Mouse (Mus musculus): ENCODE measurements at regions not wholly inside any gene's neighbourhood (a gene's known extent, or its start where the extent isn't known, plus 50 kb on each side); places are given as distances from the start of the nearest gene placed in this dataset.

DNA sequence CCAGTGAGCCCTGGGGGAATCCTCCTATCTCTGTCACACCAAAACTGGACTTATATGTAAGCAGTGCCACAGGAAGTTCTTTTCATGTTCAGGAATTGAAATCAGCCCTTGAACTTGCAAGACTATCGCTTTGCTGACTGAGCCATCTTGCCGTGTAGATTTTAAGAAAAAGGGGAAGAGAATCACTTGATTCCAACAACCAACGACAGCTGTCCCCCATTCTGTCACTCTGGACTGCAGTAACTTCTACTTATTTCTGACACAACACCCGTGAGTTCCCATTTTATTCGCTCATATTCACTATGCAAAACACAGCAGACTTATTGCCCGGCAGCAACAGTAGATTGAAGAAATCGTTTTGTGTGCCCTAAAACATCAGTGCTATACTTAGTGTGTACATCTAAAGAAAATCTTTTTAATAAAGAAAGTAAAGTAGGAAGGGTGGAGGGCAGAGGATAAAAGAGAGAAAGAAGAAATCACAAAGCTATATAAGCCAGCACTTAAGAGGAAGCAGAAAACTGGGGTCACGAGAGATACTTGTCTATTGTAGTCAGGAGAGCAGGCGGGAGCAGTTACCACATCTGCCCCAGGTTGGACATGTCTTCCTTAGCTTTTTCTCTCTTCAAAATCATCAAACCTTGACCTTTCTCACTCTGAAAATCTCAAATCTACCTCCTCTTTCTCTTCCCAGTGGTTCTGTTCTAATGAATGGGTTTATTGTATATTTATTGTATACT, 336.7 kb downstream of the Sox4 start:
- H3K4me2 ChIP-seq (ENCODE audit: low read depth, low read length) = no peak overlapping the region
- no peak overlapping the region for H3K9ac ChIP-seq (ENCODE audit: low read length)
- no peaks in the 10 kb centered on the region for H3K27me3 ChIP-seq (ENCODE audit: control insufficient read depth, insufficient read depth, low read length)
- H3K36me3 ChIP-seq (ENCODE audit: control insufficient read depth, insufficient read depth) = no peaks in the 10 kb centered on the region
- H3K27ac ChIP-seq (ENCODE audit: low read length) = no peak overlapping the region
- no peak for ATAC-seq (replicated peaks; ENCODE audit: extremely low read depth, insufficient read depth, low FRiP score)
- no peaks in the 10 kb centered on the region for H3K4me1 ChIP-seq (ENCODE audit: control insufficient read depth, insufficient read depth, low read length)
- WGBS = 72% methylated on average over 9 of the region's 9 CpGs
- H3K4me3 ChIP-seq (ENCODE audit: low read length) = no peak overlapping the region
- peaks cover 2% of the 10 kb centered on the region for H3K9me3 ChIP-seq (replicated peaks; ENCODE audit: control insufficient read depth, low read length)

DNA sequence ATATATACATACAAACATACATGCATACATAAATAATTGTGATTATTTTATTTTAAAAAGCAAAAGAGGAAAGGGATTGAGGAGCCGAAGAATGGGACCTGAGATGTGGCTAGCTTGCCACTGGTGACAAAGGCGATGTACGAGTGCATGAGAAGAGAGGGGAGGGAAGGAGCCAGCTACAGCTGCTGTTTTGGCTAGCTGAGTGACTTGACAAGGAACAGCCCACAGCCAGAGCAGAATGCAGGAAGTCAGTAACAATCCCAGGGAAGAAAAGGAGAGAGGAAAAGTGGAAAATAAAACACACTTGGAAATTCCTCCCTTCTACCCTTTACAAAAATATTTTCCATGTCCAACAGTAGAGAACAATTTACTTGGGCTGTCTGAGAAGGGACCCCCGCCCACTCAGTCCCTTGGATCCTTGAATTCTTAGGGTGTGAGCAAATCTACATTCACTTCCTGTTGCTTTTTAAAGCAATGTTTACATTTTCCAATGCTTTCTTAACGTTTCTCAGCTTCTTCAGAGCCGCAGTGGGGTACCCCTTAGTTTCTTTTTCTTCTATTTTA, 345.9 kb downstream of the Sox4 start:
- ATAC-seq (replicated peaks; ENCODE audit: extremely low read depth, insufficient read depth, low FRiP score) = peak; percentile 75

DNA sequence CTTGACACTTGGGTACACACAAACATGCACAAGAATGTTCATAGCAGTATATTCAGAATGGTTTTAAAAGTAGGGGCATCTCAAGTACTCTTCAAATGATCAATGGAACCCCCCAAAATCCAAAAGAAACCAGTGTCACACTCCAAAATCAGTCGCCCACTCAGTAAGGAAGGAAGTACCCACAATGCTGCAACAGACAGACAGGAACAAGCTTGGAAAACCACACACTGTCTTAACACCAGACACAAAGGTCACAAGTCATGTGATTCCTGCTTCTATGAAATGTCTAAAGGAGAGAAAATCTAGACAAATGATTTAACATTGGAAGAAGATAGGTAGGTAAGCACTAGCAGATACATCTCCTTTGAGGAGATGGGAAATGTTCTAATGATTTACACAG, 346.9 kb downstream of the Sox4 start:
- Histone ChIP-seq H3K4me3 (ENCODE audit: low read length) (no peak overlapping the region), H3K9me3 (replicated peaks; ENCODE audit: control insufficient read depth, low read length) (no peaks in the 10 kb centered on the region), H3K27ac (ENCODE audit: low read length) (no peak overlapping the region), H3K4me2 (ENCODE audit: low read depth, low read length) (no peak overlapping the region), H3K27me3 (ENCODE audit: control insufficient read depth, insufficient read depth, low read length) (no peaks in the 10 kb centered on the region), H3K36me3 (ENCODE audit: control insufficient read depth, insufficient read depth) (no peaks in the 10 kb centered on the region), H3K9ac (ENCODE audit: low read length) (no peak overlapping the region), H3K4me1 (ENCODE audit: control insufficient read depth, insufficient read depth, low read length) (0 out of 2 replicates have a peak, but pooled peaks cover 2% of the 10 kb centered on the region)
- 81% methylated on average over 1 of the region's 1 CpGs for WGBS
- no peak for ATAC-seq (replicated peaks; ENCODE audit: extremely low read depth, insufficient read depth, low FRiP score)

More for the DNA sequence above, 345.9 kb downstream of the Sox4 start:
- Histone ChIP-seq H3K4me2 (ENCODE audit: low read depth, low read length) (no peak overlapping the region), H3K4me1 (ENCODE audit: control insufficient read depth, insufficient read depth, low read length) (0 out of 2 replicates have a peak, but pooled peaks cover 2% of the 10 kb centered on the region), H3K36me3 (ENCODE audit: control insufficient read depth, insufficient read depth) (no peaks in the 10 kb centered on the region), H3K9ac (ENCODE audit: low read length) (no peak overlapping the region), H3K9me3 (replicated peaks; ENCODE audit: control insufficient read depth, low read length) (peaks cover under 1% of the 10 kb centered on the region), H3K27me3 (ENCODE audit: control insufficient read depth, insufficient read depth, low read length) (no peaks in the 10 kb centered on the region), H3K4me3 (ENCODE audit: low read length) (no peak overlapping the region), H3K27ac (ENCODE audit: low read length) (peak overlapping the region; percentile 71)
- 34% methylated on average over 6 of the region's 6 CpGs for WGBS

DNA sequence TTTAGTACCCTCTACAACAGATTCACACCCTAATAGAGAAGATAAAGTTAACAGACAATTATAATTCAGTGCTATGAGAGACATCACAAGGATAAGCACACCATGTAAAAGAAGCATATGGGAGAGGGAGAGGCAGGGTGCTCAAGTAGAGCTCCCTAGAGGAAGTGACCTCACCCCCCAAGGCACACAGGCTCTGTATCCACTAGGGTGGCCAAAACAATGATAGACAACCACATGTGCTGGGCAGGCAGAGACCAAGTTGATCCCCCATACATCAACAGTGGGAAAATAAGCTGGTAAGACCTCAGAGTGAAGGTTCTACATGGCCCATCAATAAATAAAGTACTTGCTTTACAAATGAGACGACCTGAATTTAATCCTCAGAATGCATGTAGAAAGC, 347.7 kb downstream of the Sox4 start:
- no peak for ATAC-seq (replicated peaks; ENCODE audit: extremely low read depth, insufficient read depth, low FRiP score)
- Histone ChIP-seq H3K4me1 (ENCODE audit: control insufficient read depth, insufficient read depth, low read length) (0 out of 2 replicates have a peak, but pooled peaks cover 2% of the 10 kb centered on the region), H3K27ac (ENCODE audit: low read length) (no peak overlapping the region), H3K9me3 (replicated peaks; ENCODE audit: control insufficient read depth, low read length) (no peaks in the 10 kb centered on the region), H3K27me3 (ENCODE audit: control insufficient read depth, insufficient read depth, low read length) (no peaks in the 10 kb centered on the region), H3K9ac (ENCODE audit: low read length) (no peak overlapping the region), H3K36me3 (ENCODE audit: control insufficient read depth, insufficient read depth) (no peaks in the 10 kb centered on the region), H3K4me2 (ENCODE audit: low read depth, low read length) (no peak overlapping the region), H3K4me3 (ENCODE audit: low read length) (no peak overlapping the region)
- WGBS = 86% methylated on average over 1 of the region's 1 CpGs

DNA sequence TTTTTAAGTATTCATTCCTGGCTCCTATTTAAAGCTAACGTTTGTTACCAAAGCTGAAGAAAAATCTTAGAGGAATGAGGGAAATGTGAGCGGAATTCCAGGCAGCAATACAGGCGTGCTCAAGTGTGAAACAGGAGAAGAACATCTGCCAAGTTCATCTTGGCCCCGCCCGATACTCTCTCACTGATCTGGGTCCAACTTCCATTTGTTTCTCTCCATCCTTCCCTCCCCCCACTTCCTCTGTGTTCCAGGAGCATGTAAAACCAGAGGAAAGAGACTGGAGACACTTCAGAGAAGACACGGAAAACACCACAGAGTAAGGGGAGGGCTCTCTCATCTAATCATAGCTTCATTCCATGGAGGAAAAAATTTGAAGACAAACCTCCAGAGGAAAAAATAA, 346.7 kb downstream of the Gm11361 start:
- Histone ChIP-seq H3K4me2 (ENCODE audit: low read depth, low read length) (no peak overlapping the region; the same call in 1 of the 2 replicates), H3K9me3 (replicated peaks; ENCODE audit: control insufficient read depth, low read length) (no peaks in the 10 kb centered on the region), H3K4me3 (ENCODE audit: low read length) (no peak overlapping the region), H3K36me3 (ENCODE audit: control insufficient read depth, insufficient read depth) (no peaks in the 10 kb centered on the region), H3K27me3 (ENCODE audit: control insufficient read depth, insufficient read depth, low read length) (no peaks in the 10 kb centered on the region), H3K27ac (ENCODE audit: low read length) (no peak overlapping the region), H3K9ac (ENCODE audit: low read length) (no peak overlapping the region), H3K4me1 (ENCODE audit: control insufficient read depth, insufficient read depth, low read length) (0 out of 2 replicates have a peak, but pooled peaks cover 2% of the 10 kb centered on the region)
- ATAC-seq (replicated peaks; ENCODE audit: extremely low read depth, insufficient read depth, low FRiP score) = peak; percentile 35; the same call in 1 of the 2 replicates
- WGBS = 45% methylated on average over 6 of the region's 6 CpGs

DNA sequence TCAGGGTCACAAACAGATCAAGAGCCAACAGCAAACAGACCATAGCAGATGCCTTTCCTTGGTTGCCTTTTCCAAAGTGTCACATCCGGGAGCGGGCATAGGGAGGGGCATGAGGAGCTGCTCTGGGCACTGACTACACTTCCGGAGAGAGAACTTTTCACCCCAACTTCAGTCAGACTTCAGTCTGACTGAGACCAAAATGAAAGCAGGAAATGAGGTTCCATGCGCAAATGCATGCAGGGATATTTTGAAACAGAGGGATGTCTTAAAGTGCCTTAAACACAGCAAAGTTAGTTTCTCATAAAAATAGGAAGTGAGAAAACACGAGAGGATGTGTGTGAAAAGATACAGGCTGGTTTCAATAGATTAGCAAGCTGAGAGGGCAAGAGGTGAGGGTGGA, 343.5 kb downstream of the Gm11361 start:
- no peak for ATAC-seq (replicated peaks; ENCODE audit: extremely low read depth, insufficient read depth, low FRiP score)
- H3K4me2 ChIP-seq (ENCODE audit: low read depth, low read length) = no peak overlapping the region
- WGBS = 47% methylated on average over 5 of the region's 5 CpGs
- no peaks in the 10 kb centered on the region for H3K27me3 ChIP-seq (ENCODE audit: control insufficient read depth, insufficient read depth, low read length)
- H3K36me3 ChIP-seq (ENCODE audit: control insufficient read depth, insufficient read depth) = no peaks in the 10 kb centered on the region
- no peaks in the 10 kb centered on the region for H3K9me3 ChIP-seq (replicated peaks; ENCODE audit: control insufficient read depth, low read length)
- no peaks in the 10 kb centered on the region for H3K4me1 ChIP-seq (ENCODE audit: control insufficient read depth, insufficient read depth, low read length)
- peak overlapping the region; percentile 42 for H3K27ac ChIP-seq (ENCODE audit: low read length)
- no peak overlapping the region for H3K4me3 ChIP-seq (ENCODE audit: low read length)
- no peak overlapping the region for H3K9ac ChIP-seq (ENCODE audit: low read length)

DNA sequence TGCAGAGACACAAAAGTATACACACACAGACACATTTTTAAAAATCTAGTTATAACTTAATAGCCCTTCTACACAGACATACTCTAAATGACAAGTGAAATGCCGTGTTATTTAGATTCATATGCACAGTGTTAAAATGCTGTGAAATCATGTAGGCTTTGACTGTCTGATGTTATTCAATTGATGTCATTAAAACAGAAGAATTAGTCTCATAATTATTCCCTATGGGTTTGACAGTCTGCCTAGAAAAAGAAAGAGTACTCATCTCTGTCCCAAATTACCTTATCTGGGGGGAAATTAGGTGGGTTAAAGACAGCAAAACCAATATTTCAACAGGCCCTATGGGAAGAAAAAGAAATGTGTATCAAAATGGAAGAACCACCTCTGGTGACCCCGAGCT, 339.0 kb downstream of the Gm11361 start:
- H3K4me3 ChIP-seq (ENCODE audit: low read length) = no peak overlapping the region
- WGBS = 81% methylated on average over 2 of the region's 2 CpGs

DNA sequence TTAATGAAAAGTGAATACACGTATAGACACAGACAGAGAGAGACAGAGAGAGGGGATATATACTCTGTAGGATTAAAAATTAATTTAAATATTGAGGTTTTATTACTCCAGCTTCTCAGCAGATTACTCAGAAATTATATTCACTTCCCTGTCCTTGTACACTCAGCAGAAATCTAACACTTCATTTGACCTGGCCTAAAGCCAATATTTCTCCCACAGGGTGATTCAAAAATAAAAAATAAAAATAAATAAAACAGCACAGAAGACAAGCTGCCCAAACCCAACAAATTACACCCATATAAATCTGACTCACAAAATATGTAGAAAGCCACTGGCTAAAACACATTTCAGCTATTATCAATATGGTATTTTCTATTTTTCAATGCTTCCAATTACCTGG, 334.8 kb downstream of the Gm11361 start:
- Histone ChIP-seq H3K27me3 (ENCODE audit: control insufficient read depth, insufficient read depth, low read length) (no peaks in the 10 kb centered on the region), H3K4me3 (ENCODE audit: low read length) (no peak overlapping the region), H3K27ac (ENCODE audit: low read length) (no peak overlapping the region), H3K9me3 (replicated peaks; ENCODE audit: control insufficient read depth, low read length) (no peaks in the 10 kb centered on the region; the same call in 1 of the 2 replicates), H3K4me2 (ENCODE audit: low read depth, low read length) (no peak overlapping the region), H3K9ac (ENCODE audit: low read length) (no peak overlapping the region), H3K36me3 (ENCODE audit: control insufficient read depth, insufficient read depth) (peaks cover 2% of the 10 kb centered on the region; the same call in 1 of the 2 replicates), H3K4me1 (ENCODE audit: control insufficient read depth, insufficient read depth, low read length) (peaks cover 8% of the 10 kb centered on the region; the same call in 1 of the 2 replicates)
- WGBS = 86% methylated on average over 1 of the region's 1 CpGs
- no peak for ATAC-seq (replicated peaks; ENCODE audit: extremely low read depth, insufficient read depth, low FRiP score)

More for the DNA sequence above, 339.0 kb downstream of the Gm11361 start:
- Histone ChIP-seq H3K27ac (ENCODE audit: low read length) (no peak overlapping the region), H3K27me3 (ENCODE audit: control insufficient read depth, insufficient read depth, low read length) (no peaks in the 10 kb centered on the region), H3K9me3 (replicated peaks; ENCODE audit: control insufficient read depth, low read length) (no peaks in the 10 kb centered on the region; the same call in 1 of the 2 replicates), H3K4me2 (ENCODE audit: low read depth, low read length) (no peak overlapping the region), H3K4me1 (ENCODE audit: control insufficient read depth, insufficient read depth, low read length) (peaks cover 2% of the 10 kb centered on the region; the same call in 1 of the 2 replicates), H3K36me3 (ENCODE audit: control insufficient read depth, insufficient read depth) (peaks cover 2% of the 10 kb centered on the region; the same call in 1 of the 2 replicates), H3K9ac (ENCODE audit: low read length) (no peak overlapping the region)
- no peak for ATAC-seq (replicated peaks; ENCODE audit: extremely low read depth, insufficient read depth, low FRiP score)

DNA sequence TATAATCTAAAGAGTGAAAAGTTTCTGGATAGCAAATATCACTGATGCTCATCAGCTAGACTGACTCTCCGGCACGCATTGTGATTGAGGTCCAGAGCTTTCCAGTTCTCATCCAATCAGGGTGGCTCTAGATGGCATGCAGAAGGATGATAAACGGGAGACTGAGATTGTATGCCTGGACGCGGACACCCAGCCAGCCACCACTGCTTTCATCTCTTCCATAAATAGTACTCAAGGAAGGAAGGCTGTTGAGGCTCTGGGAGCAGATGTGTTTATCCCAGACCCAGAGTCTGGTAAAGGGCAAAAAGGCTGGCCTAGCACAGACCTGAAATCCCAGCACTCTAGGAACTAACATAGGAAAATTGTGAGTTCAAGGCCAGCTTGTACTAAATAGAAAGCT, 330.6 kb downstream of the Gm11361 start:
- H3K27ac ChIP-seq (ENCODE audit: low read length) = no peak overlapping the region
- H3K9ac ChIP-seq (ENCODE audit: low read length) = no peak overlapping the region
- H3K4me2 ChIP-seq (ENCODE audit: low read depth, low read length) = no peak overlapping the region
- peaks cover 8% of the 10 kb centered on the region for H3K4me1 ChIP-seq (ENCODE audit: control insufficient read depth, insufficient read depth, low read length)
- ATAC-seq (replicated peaks; ENCODE audit: extremely low read depth, insufficient read depth, low FRiP score) = peak; percentile 58
- H3K9me3 ChIP-seq (replicated peaks; ENCODE audit: control insufficient read depth, low read length) = no peaks in the 10 kb centered on the region
- H3K27me3 ChIP-seq (ENCODE audit: control insufficient read depth, insufficient read depth, low read length) = no peaks in the 10 kb centered on the region
- H3K4me3 ChIP-seq (ENCODE audit: low read length) = no peak overlapping the region
- H3K36me3 ChIP-seq (ENCODE audit: control insufficient read depth, insufficient read depth) = no peaks in the 10 kb centered on the region
- WGBS = 32% methylated on average over 5 of the region's 5 CpGs

Data from heart, embryonic 16.5 days (tissue).